Mouse (Mus musculus) spleen, adult 2 months (tissue): ENCODE measurements around the gene Gm28374. TPM values are rescaled to one million over a fixed set of nuclear protein-coding genes. Genes with fewer than 3 reads are reported as not detected.

Experiments
- DNase-seq, 2 experiments: peaks; one replicate each; pipeline versions ENCODE4 v3.0.0 to v3.0.0-alpha.2; 2012 to 2021; ENCODE audit warnings: low spot score in 2 of 2, low read depth in 1 of 2
- H3K27ac ChIP-seq: fragments of 200-500 bp; 2 replicates; pipeline ENCODE4 v1.5.1; 2012; ENCODE audit warnings: low read length, inconsistent platforms; ENCODE audit not compliant: insufficient read depth
- H3K27me3 ChIP-seq: fragments of 200-500 bp; 2 replicates; pipeline ENCODE4 v1.6.1; 2012; ENCODE audit warnings: mild to moderate bottlenecking, moderate library complexity, low read length, inconsistent platforms; ENCODE audit not compliant: control insufficient read depth, insufficient read depth
- H3K36me3 ChIP-seq: fragments of 200-500 bp; 2 replicates; pipeline ENCODE4 v1.6.1; 2012; ENCODE audit warnings: mild to moderate bottlenecking, low read length, inconsistent platforms; ENCODE audit not compliant: control insufficient read depth, insufficient read depth
- H3K4me1 ChIP-seq: fragments of 200-500 bp; 2 replicates; pipeline ENCODE4 v1.6.1; 2011; ENCODE audit warnings: inconsistent platforms; ENCODE audit not compliant: control insufficient read depth, insufficient read depth, insufficient read length
- H3K4me3 ChIP-seq: fragments of 200-500 bp; 2 replicates; pipeline ENCODE4 v1.5.1; 2011; ENCODE audit warnings: mild to moderate bottlenecking, inconsistent platforms; ENCODE audit not compliant: insufficient read depth, insufficient read length; ENCODE audit errors: extremely low read depth
- CTCF ChIP-seq: fragments of 200-500 bp; IDR thresholded peaks from 2 replicates; pipeline ENCODE4 v1.5.1; 2011; ENCODE audit warnings: mild to moderate bottlenecking, inconsistent platforms; ENCODE audit not compliant: insufficient read depth, insufficient read length, insufficient replicate concordance; ENCODE audit errors: extremely low read depth
- POLR2A ChIP-seq: fragments of 200-500 bp; IDR thresholded peaks from 2 replicates; pipeline ENCODE4 v1.6.1; 2011; ENCODE audit warnings: low read depth, low read length, inconsistent platforms
- WGBS: fragments of 180-500 bp; shearing (Covaris S2); methylation state at CpG from one replicate; pipeline ENCODE4 v1.1.7; 2018; 5-methylcytosine and 5-hydroxymethylcytosine counted together
- polyA plus RNA-seq: library from polyadenylated mRNA; depleted of rRNA; stranded (reverse); fragments of >200 nt; gene quantifications from 2 replicates; pipeline ENCODE4 v1.2.3, GENCODE M21; 2012

The Gm28374 gene
- polyA plus RNA-seq, 1 experiment = not detected

GRCm38 (mm10) chr19:6088841-6089240 is 6.8 kb upstream of the Gm28374 start:
- Histone ChIP-seq H3K36me3 (no peaks in the 10 kb centered on the region), H3K4me3 (no peak overlapping the region), H3K27ac (no peak overlapping the region), H3K27me3 (no peaks in the 10 kb centered on the region), H3K4me1 (peaks cover 3% of the 10 kb centered on the region; the same call in 1 of the 2 replicates)
- TF ChIP-seq POLR2A (no peak), CTCF (no peak)
- 96% methylated on average over 13 of the region's 13 CpGs for WGBS
- DNase-seq = no peak

DNA sequence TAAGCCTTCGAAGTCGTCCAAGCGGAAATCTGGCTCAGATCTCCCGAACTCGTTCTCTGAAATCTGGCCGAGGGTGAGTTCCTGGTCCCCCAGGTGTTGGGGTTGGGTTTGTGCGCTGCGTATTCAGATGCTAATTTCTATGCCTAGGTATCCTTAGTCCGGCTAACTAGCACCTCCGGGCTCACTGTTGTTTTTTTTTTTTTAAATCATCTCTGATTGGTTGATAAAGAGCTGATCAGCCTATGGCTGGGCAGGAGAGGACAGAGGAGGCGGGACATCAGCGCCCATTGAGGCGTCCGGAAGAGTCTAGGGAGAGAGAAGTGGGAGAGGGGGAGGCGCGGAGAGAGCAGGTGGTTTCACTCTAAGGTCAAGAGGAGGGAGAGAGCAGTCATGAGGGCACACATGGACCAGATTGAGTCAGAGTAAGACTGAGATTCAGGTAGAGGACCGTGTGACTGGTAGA is 3.4 kb upstream of the Gm28374 start:
- H3K4me1 ChIP-seq = peaks cover 4% of the 10 kb centered on the region; the same call in 1 of the 2 replicates
- TF ChIP-seq POLR2A (no peak), CTCF (no peak)
- no peaks in the 10 kb centered on the region for H3K27me3 ChIP-seq
- DNase-seq = peak in 1 of 2 experiments; percentile 62
- under 1% methylated on average over 17 of the region's 17 CpGs for WGBS
- H3K4me3 ChIP-seq = peak overlapping the region; percentile 62
- peaks cover 14% of the 10 kb centered on the region for H3K36me3 ChIP-seq
- H3K27ac ChIP-seq = no peak overlapping the region

DNA sequence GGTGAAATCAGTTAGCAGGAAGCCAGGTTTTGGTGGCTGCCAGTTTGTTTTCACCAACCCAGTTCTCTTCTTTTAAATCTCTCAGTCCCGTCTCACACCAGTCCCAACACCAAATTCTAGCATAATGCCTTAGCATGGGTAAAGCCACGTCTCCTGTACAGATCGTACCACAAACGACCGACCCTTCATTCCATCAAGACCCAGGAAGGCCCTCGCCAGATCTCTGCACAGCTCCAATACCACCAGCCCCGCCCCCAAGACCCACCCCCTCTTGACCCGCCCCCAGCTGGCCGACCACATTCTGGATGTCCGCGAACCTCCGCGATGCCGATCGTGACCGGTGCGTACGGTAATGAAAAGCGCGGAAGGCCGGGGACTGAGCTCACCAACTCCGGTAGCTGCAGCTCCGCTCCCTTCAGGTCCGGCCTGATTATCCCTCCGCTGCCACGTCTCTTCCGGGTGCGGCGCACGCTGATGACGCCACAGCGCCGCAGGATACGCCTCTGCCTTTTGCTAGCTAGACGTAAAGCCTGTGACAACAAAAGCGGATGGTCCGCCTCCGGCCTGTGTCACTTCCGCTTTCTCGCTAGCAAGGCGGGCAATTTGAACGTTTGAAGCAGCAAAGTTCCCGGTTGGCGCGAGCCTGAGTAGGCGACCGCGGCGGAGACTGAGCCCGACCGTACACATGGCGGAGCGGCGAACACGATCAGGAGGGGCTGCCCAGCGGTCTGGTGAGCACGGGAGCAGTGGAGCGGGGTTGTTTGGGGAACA is 2.6 kb upstream of the Gm28374 start, which contains the start of the genes Zfpl1 and Cdca5:
Gene Zfpl1 (minus strand): TSS at position 479 of the 771 bp plus-strand sequence.
Gene Cdca5 (plus strand): TSS at position 506 of the 771 bp plus-strand sequence.
- whole genome bisulfite sequencing = under 1% methylated on average over 58 of the region's 58 CpGs
- H3K4me3 ChIP-seq = peak within 1 kb of the TSS; percentile 77
- H3K27ac ChIP-seq = peak within 1 kb of the TSS; percentile 53; the same call in 1 of the 2 replicates
- H3K4me1 ChIP-seq = peaks cover 4% of the 10 kb centered on the region; the same call in 1 of the 2 replicates
- peak; percentile 93 to 96 for DNase-seq
- no peaks in the 10 kb centered on the region for H3K27me3 ChIP-seq
- TF ChIP-seq POLR2A (peak; percentile 43; the same call in 1 of the 2 replicates), CTCF (no peak)
- peaks cover 16% of the 10 kb centered on the region for H3K36me3 ChIP-seq

- WGBS = 91% methylated on average over 12 of the region's 12 CpGs
- peaks cover 11% of the 10 kb centered on the region; the same call in 1 of the 2 replicates for H3K4me1 ChIP-seq
- TF ChIP-seq POLR2A (no peak), CTCF (no peak)
- DNase-seq = no peak
- H3K4me3 ChIP-seq = no peak within 1 kb of the TSS
- H3K27ac ChIP-seq = no peak within 1 kb of the TSS
- peaks cover 16% of the 10 kb centered on the region for H3K36me3 ChIP-seq
- H3K27me3 ChIP-seq = no peaks in the 10 kb centered on the region
Observed at GRCm38 (mm10) chr19:6079983-6080480, 2.0 kb downstream of the Gm28374 start, which contains the start of gene Tmem262. Gene Tmem262, plus strand, starts transcription at chr19:6080033.

DNA sequence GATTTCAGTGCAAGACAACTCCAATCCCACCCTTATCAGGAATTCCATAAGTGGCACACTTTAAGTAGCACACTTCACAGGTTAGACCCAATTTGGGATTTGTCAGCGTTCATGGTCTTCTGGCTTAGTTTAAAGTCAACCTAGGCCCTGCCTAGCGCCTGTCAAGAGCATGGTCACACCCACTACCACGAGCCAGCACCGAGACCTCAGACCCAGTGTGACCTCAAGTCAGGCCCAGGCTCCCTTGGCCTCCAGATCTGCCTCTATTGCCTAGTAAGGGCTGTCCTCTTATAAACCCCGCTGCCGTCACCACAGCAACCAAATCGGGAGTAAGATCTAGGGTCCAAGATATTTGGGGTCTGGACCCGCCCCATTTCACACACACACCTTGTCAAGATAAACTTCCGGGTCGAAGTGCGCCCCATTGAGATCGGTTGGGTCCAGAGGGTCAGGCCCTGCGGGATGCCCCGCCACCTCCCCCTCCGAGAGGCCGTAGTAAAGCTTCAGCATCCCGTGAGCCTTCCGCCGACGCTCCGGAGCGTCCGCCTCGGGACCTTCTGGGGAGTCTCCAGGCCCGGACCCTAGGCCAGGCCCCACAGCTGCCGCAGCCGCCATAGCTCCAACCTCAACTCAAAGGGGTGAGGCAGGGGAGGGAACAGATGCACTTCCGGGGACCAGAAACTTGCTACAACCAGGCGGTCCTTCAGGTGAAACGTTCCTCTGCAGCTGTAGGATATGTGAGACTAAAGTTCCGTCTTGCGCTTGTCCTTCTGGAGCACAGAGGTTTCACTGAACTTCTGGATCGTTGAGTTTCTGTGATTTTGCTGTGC is 5.3 kb downstream of the Gm28374 start, which contains the start of gene Vps51:
Gene Vps51 (minus strand): TSS at position 668 of the 830 bp plus-strand sequence.
- DNase-seq = peak; percentile 83 to 89
- Histone ChIP-seq H3K4me3 (peak within 1 kb of the TSS; percentile 85), H3K27ac (peak within 1 kb of the TSS; percentile 81), H3K4me1 (peaks cover 7% of the 10 kb centered on the region; the same call in 1 of the 2 replicates), H3K27me3 (no peaks in the 10 kb centered on the region), H3K36me3 (peaks cover 12% of the 10 kb centered on the region)
- no peak for TF ChIP-seq CTCF
- no peak for TF ChIP-seq POLR2A
- 1% methylated on average over 33 of the region's 33 CpGs for WGBS

GRCm38 (mm10) chr19:6073889-6074288 is 8.2 kb downstream of the Gm28374 start:
- Histone ChIP-seq H3K27ac (peak overlapping the region; percentile 11; the same call in 1 of the 2 replicates), H3K27me3 (no peaks in the 10 kb centered on the region), H3K4me3 (no peak overlapping the region), H3K36me3 (peaks cover 11% of the 10 kb centered on the region), H3K4me1 (peaks cover 7% of the 10 kb centered on the region)
- 80% methylated on average over 5 of the region's 5 CpGs for WGBS
- TF ChIP-seq POLR2A (no peak), CTCF (no peak)
- no peak for DNase-seq
